ENCODE assay signal across 10 mouse cellular contexts in the genomic region with DNA sequence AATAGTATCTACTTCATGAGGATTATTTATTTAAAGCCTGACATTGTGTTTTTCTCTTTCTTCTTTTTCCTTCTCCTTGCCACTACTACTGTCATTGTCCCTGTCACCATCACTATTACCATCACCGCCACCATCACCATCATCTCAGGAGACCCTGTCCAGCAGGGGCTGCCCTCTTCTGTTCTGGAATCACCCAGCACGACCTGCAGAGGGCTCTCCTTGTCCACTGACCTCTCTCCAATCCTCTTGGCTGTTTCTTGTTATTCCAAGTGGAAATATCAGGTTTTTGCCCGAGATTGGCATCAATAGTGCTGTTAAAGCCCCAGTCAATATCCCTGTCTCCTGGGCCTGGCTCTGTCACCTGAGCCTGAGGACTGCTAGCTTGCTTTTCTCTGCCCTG. TPM values are rescaled to one million over a fixed set of nuclear protein-coding genes. Genes with fewer than 3 reads are reported as not detected.
DNase-seq lines count a peak whose midpoint lies in the region; TF ChIP-seq lines count a peak whose summit lies in the region.
"Had no signal": no experiment of that assay in that cellular context is flagged by ENCODE, and none has a peak within 500 bp of the region (broad histone marks: within the 10 kb centered on the region; RNA-seq: fewer than 3 reads in every experiment).

No protein-coding gene starts in this region.

- TF ChIP-seq CTCF in gastrocnemius, adult 2 months (IDR thresholded peaks at IDR 0.05): peak; percentile 21; the same call in 1 of the 2 replicates
- TF ChIP-seq CTCF in left cerebral cortex, adult 2 months (IDR thresholded peaks at IDR 0.05): peak; percentile 49
- TF ChIP-seq CTCF in ES-Bruce4 (IDR thresholded peaks at IDR 0.05; ENCODE audit: low read depth, low read length): peak; percentile 43

- 0 out of 2 replicates have a peak overlapping the region, but pooled peaks have one; percentile 51 for H3K27ac ChIP-seq in gastrocnemius, adult 2 months
- H3K27ac ChIP-seq in left cerebral cortex, adult 2 months: no peak overlapping the region
- no peak overlapping the region for H3K27ac ChIP-seq in ES-Bruce4 (ENCODE audit: insufficient read depth, low read length)

- H3K27me3 ChIP-seq in ES-Bruce4 (ENCODE audit: control insufficient read depth, insufficient read depth, low read length, poor library complexity, severe bottlenecking): peaks cover 4% of the 10 kb centered on the region; the same call in 1 of the 2 replicates

- no peak for TF ChIP-seq POLR2A in ES-Bruce4 (IDR thresholded peaks at IDR 0.05; ENCODE audit: insufficient read depth, low read length)

- H3K4me3 ChIP-seq in gastrocnemius, adult 2 months: no peak overlapping the region
- H3K4me3 ChIP-seq in left cerebral cortex, adult 2 months: no peak overlapping the region
- no peak overlapping the region for H3K4me3 ChIP-seq in ES-Bruce4 (ENCODE audit: low read depth, low read length)
- H3K4me3 ChIP-seq: heart, embryonic 12.5 days had no signal

- no peaks in the 10 kb centered on the region; the same call in 1 of the 2 replicates for H3K9me3 ChIP-seq in ES-Bruce4 (replicated peaks; ENCODE audit: control insufficient read depth, insufficient read depth, low read length, poor library complexity, severe bottlenecking)
- H3K9me3 ChIP-seq: heart, embryonic 12.5 days had no signal

- no peaks in the 10 kb centered on the region for H3K4me1 ChIP-seq in ES-Bruce4 (ENCODE audit: control insufficient read depth, insufficient read depth, low read length)
- H3K4me1 ChIP-seq: heart, embryonic 12.5 days had no signal

- intact Hi-C loops in gastrocnemius, adult 2 months (cut with DNase I): no loop called here
- intact Hi-C loops in left cerebral cortex, adult 2 months (cut with DNase I): no loop called here
- intact Hi-C loops in left cerebral cortex, postnatal 25 days (cut with DNase I): no loop called here

- H3K36me3 ChIP-seq in ES-Bruce4 (ENCODE audit: control insufficient read depth, insufficient read depth, low read length, poor library complexity, severe bottlenecking): no peaks in the 10 kb centered on the region
- H3K36me3 ChIP-seq: heart, embryonic 12.5 days had no signal

- peak; percentile 64 for DNase-seq in gastrocnemius, adult 2 months
- no peak for DNase-seq in gastrocnemius, postnatal 10 days
- DNase-seq in left cerebral cortex, adult 2 months (ENCODE audit: extremely low spot score in 1 of 2, low spot score in 2 of 2): no peak
- DNase-seq in left cerebral cortex, postnatal 25 days (ENCODE audit: low spot score in 2 of 2): no peak
- DNase-seq in cerebellum, adult 9-10 months: peak; percentile 48
- DNase-seq in adrenal gland, adult (ENCODE audit: inconsistent age in 2 of 2, low spot score in 1 of 2): no peak
- DNase-seq: adrenal gland, postnatal 10 days had no signal

- TF ChIP-seq EP300 in ES-Bruce4 (IDR thresholded peaks at IDR 0.05; ENCODE audit: insufficient read depth, low read depth, low read length): no peak

- H3K9ac ChIP-seq in ES-Bruce4 (ENCODE audit: low read depth, poor library complexity, severe bottlenecking): no peak overlapping the region
- H3K9ac ChIP-seq: heart, embryonic 12.5 days had no signal

RNA-seq across cellular contexts. Expression of a gene that starts 4.4 kb away (rescaled TPM):
- total RNA-seq in gastrocnemius, adult 2 months (2021): not detected
- under 1 TPM; 0.07 to 0.14 TPM for total RNA-seq in gastrocnemius, postnatal 10 days (2021)
- total RNA-seq in left cerebral cortex, adult 2 months (2021): 100 to 1,000 TPM; 137 to 138 TPM
- total RNA-seq in left cerebral cortex, postnatal 25 days (2021): 100 to 1,000 TPM; 126 to 139 TPM
- not detected in 2 replicates for polyA plus RNA-seq in ES-Bruce4 (2011; ENCODE audit: insufficient read depth, insufficient read length, low read depth, missing spikeins)
- polyA plus RNA-seq: CD4-positive, CD25-positive, alpha-beta regulatory T cell, adult 4 months; heart, embryonic 12.5 days had no signal

RNA-seq across cellular contexts. Expression of a gene that starts 7.5 kb away (rescaled TPM):
- under 1 TPM in 1 of 2 experiments, not detected in 1; 0.06 TPM for total RNA-seq in gastrocnemius, adult 2 months (2021)
- total RNA-seq in gastrocnemius, postnatal 10 days (2021): 1 to 10 TPM in 1 of 2 experiments, under 1 TPM in 1; 0.87 to 1.2 TPM
- 100 to 1,000 TPM in 1 of 2 experiments, 10 to 100 TPM in 1; 86.5 to 108 TPM for total RNA-seq in left cerebral cortex, adult 2 months (2021)
- 10 to 100 TPM; 85.4 to 99.8 TPM for total RNA-seq in left cerebral cortex, postnatal 25 days (2021)
- 1.0 and 1.3 TPM in 2 replicates for polyA plus RNA-seq in ES-Bruce4 (2011; ENCODE audit: insufficient read depth, insufficient read length, low read depth, missing spikeins)
- polyA plus RNA-seq: CD4-positive, CD25-positive, alpha-beta regulatory T cell, adult 4 months; heart, embryonic 12.5 days had no signal

RNA-seq across cellular contexts. Expression of a gene that starts 35.6 kb away (rescaled TPM):
- total RNA-seq in gastrocnemius, adult 2 months (2021): 1,000 to 10,000 TPM in 1 of 2 experiments, 100 to 1,000 TPM in 1; 838 to 1,060 TPM
- total RNA-seq in gastrocnemius, postnatal 10 days (2021): 100 to 1,000 TPM; 695 to 761 TPM
- total RNA-seq in left cerebral cortex, adult 2 months (2021): 100 to 1,000 TPM; 628 to 676 TPM
- 100 to 1,000 TPM; 610 to 694 TPM for total RNA-seq in left cerebral cortex, postnatal 25 days (2021)
- 2.1 and 2.6 TPM in 2 replicates for polyA plus RNA-seq in ES-Bruce4 (2011; ENCODE audit: insufficient read depth, insufficient read length, low read depth, missing spikeins)

RNA-seq across cellular contexts. Expression of a gene that starts 42.8 kb away (rescaled TPM):
- total RNA-seq in gastrocnemius, adult 2 months (2021): 1 to 10 TPM; 3.8 to 3.9 TPM
- 1 to 10 TPM; 5.6 to 6.9 TPM for total RNA-seq in gastrocnemius, postnatal 10 days (2021)
- 1 to 10 TPM; 9.3 to 9.8 TPM for total RNA-seq in left cerebral cortex, adult 2 months (2021)
- total RNA-seq in left cerebral cortex, postnatal 25 days (2021): 1 to 10 TPM; 8.9 to 9.2 TPM
- polyA plus RNA-seq in ES-Bruce4 (2011; ENCODE audit: insufficient read depth, insufficient read length, low read depth, missing spikeins): 19.9 and 21.2 TPM in 2 replicates

Comparison
In these comparisons a context has a peak if more than half of its experiments do, and no peak if none do; other contexts are left out.
1. DNase-seq: peak in gastrocnemius, adult 2 months (single experiment) and cerebellum, adult 9-10 months (single experiment); none in gastrocnemius, postnatal 10 days (single experiment), left cerebral cortex, adult 2 months (0 of 2), left cerebral cortex, postnatal 25 days (0 of 2) and adrenal gland, adult (0 of 2).
2. RNA of a gene that starts 4.4 kb away (total RNA-seq): 126 to 139 TPM in left cerebral cortex, postnatal 25 days and 137 to 138 TPM in left cerebral cortex, adult 2 months; 0.07 to 0.14 TPM in gastrocnemius, postnatal 10 days and not detected in gastrocnemius, adult 2 months; every median in the first group is over 100 times any median in the second.
3. RNA of a gene that starts 7.5 kb away (total RNA-seq): 86.5 to 108 TPM in left cerebral cortex, adult 2 months and 85.4 to 99.8 TPM in left cerebral cortex, postnatal 25 days; 0.87 to 1.2 TPM in gastrocnemius, postnatal 10 days and 0.06 TPM in gastrocnemius, adult 2 months; every median in the first group is over 10 times any median in the second.
4. Peak in every context shown above with its lines, with median percentiles within 50 percentile points of each other: CTCF ChIP-seq.